Mouse (Mus musculus): ENCODE data around the gene Ranbp1. TPM values are rescaled to one million over a fixed set of nuclear protein-coding genes. Genes with fewer than 3 reads are reported as not detected.
A peak's percentile ranks its signal among the peaks of the same experiment; 100 is the strongest.
"Not testable (repeated sequence)": the region's sequence is repeated elsewhere in the genome, so short reads cannot be mapped to it uniquely, and the experiment has no call there.

Gene Ranbp1
- 409 and 412 TPM in 2 replicates for polyA plus RNA-seq (2015; fragmentation: Nextera tagmentation; extraction: Ambion mirVana)

DNA sequence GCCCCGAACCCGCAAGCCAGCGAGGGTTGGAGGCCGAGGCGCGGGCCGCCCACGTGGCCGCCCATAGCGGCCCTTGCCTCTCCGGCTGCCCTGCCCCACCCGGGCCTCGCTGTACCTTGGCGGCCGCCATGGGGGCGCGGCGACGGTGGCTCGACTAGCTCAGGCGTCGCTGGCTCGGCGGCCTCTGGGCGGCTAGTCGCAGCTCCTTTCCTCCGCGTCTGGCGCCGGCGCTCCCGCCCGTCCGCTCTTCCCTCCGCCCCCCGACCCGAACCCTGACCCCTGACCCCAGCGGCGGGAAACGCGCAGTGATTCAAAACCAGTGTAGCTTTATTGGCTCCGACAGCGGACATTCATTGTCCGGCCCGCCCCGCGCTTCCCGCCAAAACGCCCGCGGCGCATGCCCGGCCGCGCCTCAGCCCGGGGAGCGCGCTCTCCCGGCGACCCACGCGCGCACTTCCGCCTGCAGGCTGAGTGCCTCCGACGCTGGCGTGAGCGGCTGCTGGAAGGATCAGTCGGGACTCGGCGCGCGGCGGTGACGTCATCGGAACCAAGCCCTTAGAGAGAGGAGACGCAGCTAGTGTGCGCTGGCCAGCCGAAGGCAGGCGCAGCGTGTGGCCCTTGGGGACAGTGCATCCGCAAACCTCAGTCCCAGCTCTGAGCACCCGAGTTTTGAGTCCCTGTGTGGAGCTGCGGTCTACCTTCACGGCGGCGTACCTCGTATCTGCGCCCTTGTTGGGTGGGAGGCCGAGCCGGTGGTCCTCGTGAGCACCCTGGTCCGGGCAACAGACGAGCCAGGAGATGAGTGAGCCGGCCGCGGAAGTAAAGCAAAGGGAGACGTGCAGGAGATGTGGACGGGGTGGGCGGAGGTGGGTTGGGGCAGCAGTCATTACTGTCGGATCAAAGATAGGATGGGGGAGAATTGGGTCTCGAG, at the start of gene Ranbp1, which contains the start of gene Trmt2a:
Ranbp1 (minus strand) TSS at position 300 of the 931 bp plus-strand sequence.
Trmt2a (plus strand) TSS at position 247 of the 931 bp plus-strand sequence.
- peak; percentile 89 for ATAC-seq (ENCODE audit: extremely low read depth, insufficient number of reproducible peaks, low FRiP score, low TSS enrichment)
- Histone ChIP-seq H3K9ac (peak within 1 kb of the TSS; percentile 96), H3K27ac (replicated peaks) (peak within 1 kb of the TSS; percentile 96), H3K4me1 (peaks cover 49% of the 10 kb centered on the region), H3K4me3 (peak within 1 kb of the TSS; percentile 75), H3K27me3 (replicated peaks) (no peaks in the 10 kb centered on the region), H3K4me2 (peak within 1 kb of the TSS; percentile 95), H3K9me3 (no peaks in the 10 kb centered on the region), H3K36me3 (peaks cover 74% of the 10 kb centered on the region)
- WGBS: under 1% methylated on average over 100 of the region's 102 CpGs

DNA sequence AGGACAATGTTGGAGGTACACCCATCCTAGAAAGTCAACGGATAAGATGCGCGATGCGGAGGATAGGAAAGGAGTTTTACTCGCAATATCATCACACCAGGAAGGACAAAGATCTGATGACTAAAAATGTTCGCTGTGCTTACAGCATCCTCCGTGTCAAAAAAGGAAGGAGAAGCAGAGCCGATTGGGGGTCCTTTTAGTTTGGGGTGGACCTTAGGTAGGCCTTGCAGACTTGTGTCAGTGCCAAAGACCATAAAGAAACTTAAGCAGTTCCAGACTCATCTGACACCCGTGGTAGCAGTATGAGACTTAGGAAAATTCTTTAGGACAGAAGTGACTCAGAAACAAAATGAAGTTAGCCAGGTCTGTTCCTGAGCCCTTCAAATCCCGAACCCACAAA, 41.1 kb upstream of the Ranbp1 start:
- not testable (repeated sequence) for ATAC-seq (ENCODE audit: extremely low read depth, insufficient number of reproducible peaks, low FRiP score, low TSS enrichment)
- WGBS: 4% methylated on average over 10 of the region's 10 CpGs

GRCm38 (mm10) chr16:18289067-18289588, 40.6 kb upstream of the Ranbp1 start, which contains the start of gene Dgcr8:
TSS of gene Dgcr8 (minus strand) at chr16:18289246.
- peak within 1 kb of the TSS; percentile 97 for H3K4me2 ChIP-seq
- peak within 1 kb of the TSS; percentile 99 for H3K9ac ChIP-seq
- H3K36me3 ChIP-seq: peaks cover 30% of the 10 kb centered on the region
- peak within 1 kb of the TSS; percentile 95 for H3K4me3 ChIP-seq
- ATAC-seq (ENCODE audit: extremely low read depth, insufficient number of reproducible peaks, low FRiP score, low TSS enrichment): peak; percentile 98
- peaks cover 35% of the 10 kb centered on the region for H3K4me1 ChIP-seq
- H3K9me3 ChIP-seq: no peaks in the 10 kb centered on the region
- WGBS: under 1% methylated on average over 59 of the region's 71 CpGs
- no peaks in the 10 kb centered on the region for H3K27me3 ChIP-seq (replicated peaks)
- peak within 1 kb of the TSS; percentile 93 for H3K27ac ChIP-seq (replicated peaks)

More for the DNA sequence above, 41.1 kb upstream of the Ranbp1 start:
- peaks cover 35% of the 10 kb centered on the region for H3K4me1 ChIP-seq
- peak overlapping the region; percentile 99 for H3K9ac ChIP-seq
- H3K9me3 ChIP-seq; H3K27me3 ChIP-seq (replicated peaks): not testable (repeated sequence)
- H3K4me2 ChIP-seq: peak overlapping the region; percentile 97
- peak overlapping the region; percentile 67 for H3K27ac ChIP-seq (replicated peaks)
- H3K36me3 ChIP-seq: peaks cover 26% of the 10 kb centered on the region
- peak overlapping the region; percentile 95 for H3K4me3 ChIP-seq

DNA sequence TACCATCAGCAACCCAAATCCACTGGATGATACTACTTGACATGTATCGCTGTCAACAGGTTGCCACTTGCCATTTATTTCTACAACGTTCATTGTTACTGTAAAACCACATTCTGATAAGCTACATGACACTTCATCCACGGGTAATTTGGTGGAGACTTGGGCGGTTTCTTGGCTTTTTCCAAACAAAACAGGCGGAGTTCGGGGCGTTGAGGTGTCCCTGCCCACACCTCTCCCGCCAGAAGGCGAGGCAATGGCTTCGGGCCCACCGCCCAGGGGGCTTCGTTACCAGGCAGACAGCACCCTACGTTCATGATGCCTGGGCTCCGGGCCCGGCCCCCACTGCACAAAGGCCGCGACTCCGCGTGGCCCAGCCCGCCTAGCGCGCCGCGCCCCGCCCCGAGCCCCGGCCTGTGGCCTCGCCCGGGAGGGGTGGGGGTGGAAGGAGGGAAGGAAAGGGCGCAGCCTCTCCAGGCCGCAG, 40.1 kb upstream of the Ranbp1 start:
- Histone ChIP-seq H3K4me1 (peaks cover 35% of the 10 kb centered on the region), H3K9ac (peak overlapping the region; percentile 99), H3K4me3 (peak overlapping the region; percentile 95), H3K27me3 (replicated peaks) (no peaks in the 10 kb centered on the region), H3K9me3 (no peaks in the 10 kb centered on the region), H3K36me3 (peaks cover 35% of the 10 kb centered on the region), H3K4me2 (peak overlapping the region; percentile 97), H3K27ac (replicated peaks) (peak overlapping the region; percentile 93)
- under 1% methylated on average over 23 of the region's 31 CpGs for WGBS
- peak; percentile 86 for ATAC-seq (ENCODE audit: extremely low read depth, insufficient number of reproducible peaks, low FRiP score, low TSS enrichment)

GRCm38 (mm10) chr16:18288166-18288565, 39.6 kb upstream of the Ranbp1 start:
- Histone ChIP-seq H3K4me1 (peaks cover 35% of the 10 kb centered on the region), H3K27me3 (replicated peaks) (no peaks in the 10 kb centered on the region), H3K4me3 (peak overlapping the region; percentile 95), H3K9ac (peak overlapping the region; percentile 99), H3K9me3 (no peaks in the 10 kb centered on the region), H3K36me3 (peaks cover 40% of the 10 kb centered on the region), H3K4me2 (peak overlapping the region; percentile 97), H3K27ac (replicated peaks) (peak overlapping the region; percentile 93)
- WGBS: under 1% methylated on average over 4 of the region's 4 CpGs
- ATAC-seq (ENCODE audit: extremely low read depth, insufficient number of reproducible peaks, low FRiP score, low TSS enrichment): no peak

DNA sequence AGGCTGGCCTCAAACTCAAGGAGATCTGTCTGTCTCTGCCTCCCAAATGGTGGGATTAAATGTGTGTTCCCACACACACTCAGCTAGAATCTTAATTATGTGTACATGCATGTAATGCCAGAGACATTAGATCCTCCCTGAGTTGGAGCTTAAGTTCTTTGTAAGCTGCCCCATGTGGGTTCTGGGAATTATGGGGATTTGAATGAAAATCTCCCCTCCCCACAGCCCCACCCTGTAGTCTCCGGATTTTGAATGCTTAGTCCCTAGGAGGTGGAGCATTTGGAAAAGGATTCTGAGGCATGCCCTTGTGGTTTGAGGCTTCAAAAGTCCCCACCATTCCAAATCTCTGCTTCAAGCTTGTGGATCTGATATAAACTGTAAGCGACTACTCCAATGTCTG, 26.6 kb upstream of the Ranbp1 start:
- no peak overlapping the region for H3K9ac ChIP-seq
- no peaks in the 10 kb centered on the region for H3K4me1 ChIP-seq
- no peak overlapping the region for H3K4me2 ChIP-seq
- WGBS: 74% methylated on average over 2 of the region's 2 CpGs
- H3K9me3 ChIP-seq: no peaks in the 10 kb centered on the region
- ATAC-seq (ENCODE audit: extremely low read depth, insufficient number of reproducible peaks, low FRiP score, low TSS enrichment): no peak
- no peak overlapping the region for H3K27ac ChIP-seq (replicated peaks)
- no peak overlapping the region for H3K4me3 ChIP-seq
- peaks cover 98% of the 10 kb centered on the region for H3K36me3 ChIP-seq
- H3K27me3 ChIP-seq (replicated peaks): no peaks in the 10 kb centered on the region

GRCm38 (mm10) chr16:18268182-18268581, 19.6 kb upstream of the Ranbp1 start:
- no peaks in the 10 kb centered on the region for H3K9me3 ChIP-seq
- no peaks in the 10 kb centered on the region for H3K27me3 ChIP-seq (replicated peaks)
- H3K4me1 ChIP-seq: no peaks in the 10 kb centered on the region
- H3K27ac ChIP-seq (replicated peaks): no peak overlapping the region
- WGBS: 86% methylated on average over 5 of the region's 5 CpGs
- no peak overlapping the region for H3K4me2 ChIP-seq
- H3K36me3 ChIP-seq: peaks cover 96% of the 10 kb centered on the region
- H3K9ac ChIP-seq: no peak overlapping the region
- no peak overlapping the region for H3K4me3 ChIP-seq
- ATAC-seq (ENCODE audit: extremely low read depth, insufficient number of reproducible peaks, low FRiP score, low TSS enrichment): no peak

- no peaks in the 10 kb centered on the region for H3K27me3 ChIP-seq (replicated peaks)
- no peak for ATAC-seq (ENCODE audit: extremely low read depth, insufficient number of reproducible peaks, low FRiP score, low TSS enrichment)
- no peaks in the 10 kb centered on the region for H3K9me3 ChIP-seq
- peaks cover 94% of the 10 kb centered on the region for H3K36me3 ChIP-seq
- no peak overlapping the region for H3K4me3 ChIP-seq
- H3K4me2 ChIP-seq: no peak overlapping the region
- 90% methylated on average over 2 of the region's 2 CpGs for WGBS
- H3K4me1 ChIP-seq: no peaks in the 10 kb centered on the region
- H3K9ac ChIP-seq: no peak overlapping the region
- no peak overlapping the region for H3K27ac ChIP-seq (replicated peaks)
Measured at GRCm38 (mm10) chr16:18265024-18265423, 16.5 kb upstream of the Ranbp1 start.

DNA sequence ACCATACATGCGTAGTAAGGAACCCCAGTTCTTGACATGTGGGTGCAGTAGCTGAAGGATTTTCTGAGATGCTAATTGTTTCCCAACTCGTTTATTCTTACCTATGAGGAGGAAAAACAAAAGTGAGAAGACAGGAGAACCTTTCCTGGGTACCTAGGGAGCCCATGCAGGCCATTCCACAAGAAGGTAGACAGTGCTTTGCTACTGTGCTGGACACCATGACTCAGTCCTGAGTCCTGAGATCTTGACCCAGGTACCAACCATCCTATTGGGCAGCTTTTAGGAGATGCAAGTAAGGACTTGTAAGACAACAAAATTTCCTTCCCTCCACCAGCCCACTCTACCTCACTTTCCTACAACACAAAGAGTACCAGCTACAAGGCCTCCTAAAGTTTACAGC, 9.7 kb upstream of the Ranbp1 start, which contains the start of gene Gm49776:
Gm49776 (minus strand) TSS at position 101 of the 400 bp plus-strand sequence.
- Histone ChIP-seq H3K9ac (no peak within 1 kb of the TSS), H3K36me3 (peaks cover 97% of the 10 kb centered on the region), H3K27ac (replicated peaks) (no peak within 1 kb of the TSS), H3K4me3 (no peak within 1 kb of the TSS), H3K4me1 (no peaks in the 10 kb centered on the region), H3K9me3 (no peaks in the 10 kb centered on the region), H3K4me2 (no peak within 1 kb of the TSS), H3K27me3 (replicated peaks) (no peaks in the 10 kb centered on the region)
- no peak for ATAC-seq (ENCODE audit: extremely low read depth, insufficient number of reproducible peaks, low FRiP score, low TSS enrichment)
- WGBS: 91% methylated on average over 2 of the region's 2 CpGs

GRCm38 (mm10) chr16:18253866-18254265, 5.3 kb upstream of the Ranbp1 start:
- Histone ChIP-seq H3K4me1 (peaks cover 26% of the 10 kb centered on the region), H3K9ac (no peak overlapping the region), H3K36me3 (peaks cover 89% of the 10 kb centered on the region), H3K27ac (replicated peaks) (no peak overlapping the region), H3K9me3 (no peaks in the 10 kb centered on the region), H3K4me3 (no peak overlapping the region), H3K27me3 (replicated peaks) (no peaks in the 10 kb centered on the region), H3K4me2 (no peak overlapping the region)
- ATAC-seq (ENCODE audit: extremely low read depth, insufficient number of reproducible peaks, low FRiP score, low TSS enrichment): no peak
- WGBS: 82% methylated on average over 1 of the region's 1 CpGs

DNA sequence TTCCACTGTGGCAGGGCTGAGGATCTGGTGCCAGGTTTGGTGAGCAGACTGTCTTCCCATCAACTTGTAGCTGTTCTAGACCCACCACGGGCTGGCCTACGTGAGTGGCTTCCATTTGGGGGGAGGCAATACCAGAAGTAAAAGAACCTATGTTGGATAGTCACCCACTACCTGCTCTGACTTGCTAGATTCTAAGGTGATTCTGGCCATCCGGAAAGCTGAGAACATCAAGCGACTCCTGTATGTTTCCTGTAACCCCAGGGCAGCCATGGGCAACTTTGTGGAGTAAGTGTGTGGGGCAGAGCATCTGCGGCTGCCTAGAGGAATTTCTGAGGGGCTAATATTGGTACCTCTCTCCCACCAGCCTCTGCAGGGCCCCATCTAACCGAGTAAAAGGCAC, 4.2 kb upstream of the Ranbp1 start:
- 81% methylated on average over 6 of the region's 6 CpGs for WGBS
- peaks cover 26% of the 10 kb centered on the region for H3K4me1 ChIP-seq
- no peak overlapping the region for H3K9ac ChIP-seq
- no peaks in the 10 kb centered on the region for H3K27me3 ChIP-seq (replicated peaks)
- H3K4me3 ChIP-seq: no peak overlapping the region
- no peak overlapping the region for H3K4me2 ChIP-seq
- no peak for ATAC-seq (ENCODE audit: extremely low read depth, insufficient number of reproducible peaks, low FRiP score, low TSS enrichment)
- no peak overlapping the region for H3K27ac ChIP-seq (replicated peaks)
- no peaks in the 10 kb centered on the region for H3K9me3 ChIP-seq
- peaks cover 79% of the 10 kb centered on the region for H3K36me3 ChIP-seq

Data from heart, embryonic 13.5 days (tissue).